Mouse (Mus musculus): ENCODE measurements at regions not wholly inside any gene's neighbourhood (a gene's known extent, or its start where the extent isn't known, plus 50 kb on each side); places are given as distances from the start of the nearest gene placed in this dataset.

GRCm38 (mm10) chr13:69343806-69344205, 189.7 kb upstream of the Nsun2 start:
- Histone ChIP-seq H3K4me1 (ENCODE audit: control insufficient read depth, insufficient read depth, low read length) (no peaks in the 10 kb centered on the region), H3K9me3 (ENCODE audit: control insufficient read depth, low read length) (no peaks in the 10 kb centered on the region), H3K27me3 (ENCODE audit: control insufficient read depth, insufficient read depth, low read length) (no peaks in the 10 kb centered on the region), H3K9ac (replicated peaks; ENCODE audit: low read length) (no peak overlapping the region), H3K4me3 (replicated peaks; ENCODE audit: low read depth, low read length) (no peak overlapping the region), H3K27ac (replicated peaks; ENCODE audit: low read depth, low read length) (no peak overlapping the region), H3K36me3 (ENCODE audit: control insufficient read depth, insufficient read depth, low read length) (no peaks in the 10 kb centered on the region), H3K4me2 (ENCODE audit: low read length) (no peak overlapping the region)
- ATAC-seq (ENCODE audit: low FRiP score, low TSS enrichment) (no peak), DNase-seq (no peak)

GRCm38 (mm10) chr13:69357435-69357834, 176.1 kb upstream of the Nsun2 start:
- ATAC-seq (ENCODE audit: low FRiP score, low TSS enrichment), result no peak
- H3K4me2 ChIP-seq (ENCODE audit: low read length), result no peak overlapping the region
- no peaks in the 10 kb centered on the region for H3K4me1 ChIP-seq (ENCODE audit: control insufficient read depth, insufficient read depth, low read length)
- H3K27me3 ChIP-seq (ENCODE audit: control insufficient read depth, insufficient read depth, low read length), result no peaks in the 10 kb centered on the region
- H3K9me3 ChIP-seq (ENCODE audit: control insufficient read depth, low read length), result no peaks in the 10 kb centered on the region
- no peaks in the 10 kb centered on the region for H3K36me3 ChIP-seq (ENCODE audit: control insufficient read depth, insufficient read depth, low read length)
- no peak overlapping the region for H3K27ac ChIP-seq (replicated peaks; ENCODE audit: low read depth, low read length)
- DNase-seq, result no peak
- no peak overlapping the region for H3K9ac ChIP-seq (replicated peaks; ENCODE audit: low read length)
- H3K4me3 ChIP-seq (replicated peaks; ENCODE audit: low read depth, low read length), result no peak overlapping the region
- 90% methylated on average over 6 of the region's 6 CpGs for WGBS

- ATAC-seq (ENCODE audit: low FRiP score, low TSS enrichment) (no peak), DNase-seq (no peak)
- no peak overlapping the region for H3K4me3 ChIP-seq (replicated peaks; ENCODE audit: low read depth, low read length)
- no peaks in the 10 kb centered on the region for H3K36me3 ChIP-seq (ENCODE audit: control insufficient read depth, insufficient read depth, low read length)
- no peak overlapping the region for H3K9ac ChIP-seq (replicated peaks; ENCODE audit: low read length)
- H3K27me3 ChIP-seq (ENCODE audit: control insufficient read depth, insufficient read depth, low read length), result no peaks in the 10 kb centered on the region
- 60% methylated on average over 1 of the region's 1 CpGs for WGBS
- 0 out of 2 replicates have a peak, but pooled peaks cover 3% of the 10 kb centered on the region for H3K9me3 ChIP-seq (ENCODE audit: control insufficient read depth, low read length)
- no peak overlapping the region for H3K4me2 ChIP-seq (ENCODE audit: low read length)
- no peak overlapping the region for H3K27ac ChIP-seq (replicated peaks; ENCODE audit: low read depth, low read length)
- no peaks in the 10 kb centered on the region for H3K4me1 ChIP-seq (ENCODE audit: control insufficient read depth, insufficient read depth, low read length)
Observed at GRCm38 (mm10) chr13:69365880-69366490, 167.6 kb upstream of the Nsun2 start.

DNA sequence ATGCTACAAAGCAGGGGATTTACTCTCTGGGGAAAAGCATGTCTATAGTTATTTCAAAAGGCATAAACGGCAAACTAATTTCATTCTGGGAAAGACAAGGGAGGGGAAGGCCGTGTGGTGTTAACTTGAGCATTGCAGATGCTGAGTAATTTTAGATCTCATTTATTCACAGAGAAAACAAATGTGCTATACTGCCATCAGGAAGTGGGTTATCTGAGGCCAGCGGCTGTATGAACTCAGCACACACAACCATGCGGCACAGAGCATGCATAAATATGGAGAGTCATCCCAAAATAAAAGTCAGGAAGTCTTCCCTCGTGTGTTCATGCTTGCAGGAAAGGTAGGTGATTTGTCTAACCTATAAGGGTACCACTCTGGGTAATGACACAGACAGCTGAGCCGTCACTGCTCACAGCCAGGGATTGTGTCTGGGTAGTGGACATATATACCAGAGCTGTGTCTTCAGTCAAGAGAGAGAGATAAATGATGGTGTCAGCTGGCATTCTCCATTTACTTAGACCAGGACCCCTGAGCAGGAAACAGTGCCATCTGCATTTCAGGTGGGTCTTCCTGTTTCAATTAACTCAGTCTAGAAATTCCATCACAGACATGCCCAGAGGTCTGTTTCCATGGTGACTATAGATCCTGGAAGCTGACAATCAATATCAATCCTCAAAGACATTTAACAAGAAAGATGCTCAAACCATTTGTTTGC, 160.3 kb upstream of the Nsun2 start:
- peak; percentile 28 for DNase-seq
- Histone ChIP-seq H3K27me3 (ENCODE audit: control insufficient read depth, insufficient read depth, low read length) (no peaks in the 10 kb centered on the region), H3K4me3 (replicated peaks; ENCODE audit: low read depth, low read length) (no peak overlapping the region), H3K4me2 (ENCODE audit: low read length) (no peak overlapping the region), H3K4me1 (ENCODE audit: control insufficient read depth, insufficient read depth, low read length) (no peaks in the 10 kb centered on the region), H3K9me3 (ENCODE audit: control insufficient read depth, low read length) (no peaks in the 10 kb centered on the region), H3K9ac (replicated peaks; ENCODE audit: low read length) (no peak overlapping the region), H3K27ac (replicated peaks; ENCODE audit: low read depth, low read length) (0 out of 2 replicates have a peak overlapping the region, but pooled peaks have one; percentile 32), H3K36me3 (ENCODE audit: control insufficient read depth, insufficient read depth, low read length) (no peaks in the 10 kb centered on the region)
- no peak for ATAC-seq (ENCODE audit: low FRiP score, low TSS enrichment)
- WGBS, result 79% methylated on average over 6 of the region's 6 CpGs

DNA sequence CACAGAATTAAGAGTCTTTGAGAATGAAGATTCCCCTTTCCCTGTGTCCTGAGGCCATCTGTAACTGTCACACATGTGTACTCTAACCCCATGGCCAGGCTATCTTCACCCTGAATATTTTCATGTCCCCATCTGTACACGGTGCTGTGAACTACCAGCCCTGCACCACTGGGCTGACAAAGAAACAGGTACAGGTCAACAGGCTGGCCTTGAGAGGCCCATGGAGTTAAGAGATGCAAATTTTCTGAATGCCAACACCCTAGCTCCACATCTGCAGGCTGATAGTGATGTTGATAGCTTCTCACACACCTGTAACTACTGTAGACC, 159.8 kb upstream of the Nsun2 start:
- ATAC-seq (ENCODE audit: low FRiP score, low TSS enrichment) (no peak), DNase-seq (no peak)
- Histone ChIP-seq H3K4me1 (ENCODE audit: control insufficient read depth, insufficient read depth, low read length) (no peaks in the 10 kb centered on the region), H3K36me3 (ENCODE audit: control insufficient read depth, insufficient read depth, low read length) (no peaks in the 10 kb centered on the region), H3K4me2 (ENCODE audit: low read length) (no peak overlapping the region), H3K9ac (replicated peaks; ENCODE audit: low read length) (no peak overlapping the region), H3K27me3 (ENCODE audit: control insufficient read depth, insufficient read depth, low read length) (no peaks in the 10 kb centered on the region), H3K4me3 (replicated peaks; ENCODE audit: low read depth, low read length) (no peak overlapping the region), H3K9me3 (ENCODE audit: control insufficient read depth, low read length) (no peaks in the 10 kb centered on the region), H3K27ac (replicated peaks; ENCODE audit: low read depth, low read length) (no peak overlapping the region)
- WGBS, result 50% methylated on average over 1 of the region's 1 CpGs

- DNase-seq (no peak), ATAC-seq (ENCODE audit: low FRiP score, low TSS enrichment) (no peak)
- H3K4me1 ChIP-seq (ENCODE audit: control insufficient read depth, insufficient read depth, low read length), result no peaks in the 10 kb centered on the region
- 78% methylated on average over 4 of the region's 4 CpGs for WGBS
- H3K4me2 ChIP-seq (ENCODE audit: low read length), result no peak overlapping the region
- no peak overlapping the region for H3K4me3 ChIP-seq (replicated peaks; ENCODE audit: low read depth, low read length)
- no peak overlapping the region for H3K9ac ChIP-seq (replicated peaks; ENCODE audit: low read length)
- no peaks in the 10 kb centered on the region for H3K36me3 ChIP-seq (ENCODE audit: control insufficient read depth, insufficient read depth, low read length)
- no peaks in the 10 kb centered on the region for H3K9me3 ChIP-seq (ENCODE audit: control insufficient read depth, low read length)
- H3K27ac ChIP-seq (replicated peaks; ENCODE audit: low read depth, low read length), result no peak overlapping the region
- no peaks in the 10 kb centered on the region for H3K27me3 ChIP-seq (ENCODE audit: control insufficient read depth, insufficient read depth, low read length)
Observed at GRCm38 (mm10) chr13:69380403-69380802, 153.1 kb upstream of the Nsun2 start.

- Histone ChIP-seq H3K36me3 (ENCODE audit: control insufficient read depth, insufficient read depth, low read length) (no peaks in the 10 kb centered on the region), H3K4me1 (ENCODE audit: control insufficient read depth, insufficient read depth, low read length) (no peaks in the 10 kb centered on the region), H3K4me3 (replicated peaks; ENCODE audit: low read depth, low read length) (no peak overlapping the region), H3K9ac (replicated peaks; ENCODE audit: low read length) (no peak overlapping the region), H3K4me2 (ENCODE audit: low read length) (no peak overlapping the region), H3K27ac (replicated peaks; ENCODE audit: low read depth, low read length) (no peak overlapping the region), H3K9me3 (ENCODE audit: control insufficient read depth, low read length) (no peaks in the 10 kb centered on the region), H3K27me3 (ENCODE audit: control insufficient read depth, insufficient read depth, low read length) (no peaks in the 10 kb centered on the region)
- DNase-seq (peak; percentile 13), ATAC-seq (ENCODE audit: low FRiP score, low TSS enrichment) (no peak)
Observed at GRCm38 (mm10) chr13:69384767-69385166, 148.8 kb upstream of the Nsun2 start.

DNA sequence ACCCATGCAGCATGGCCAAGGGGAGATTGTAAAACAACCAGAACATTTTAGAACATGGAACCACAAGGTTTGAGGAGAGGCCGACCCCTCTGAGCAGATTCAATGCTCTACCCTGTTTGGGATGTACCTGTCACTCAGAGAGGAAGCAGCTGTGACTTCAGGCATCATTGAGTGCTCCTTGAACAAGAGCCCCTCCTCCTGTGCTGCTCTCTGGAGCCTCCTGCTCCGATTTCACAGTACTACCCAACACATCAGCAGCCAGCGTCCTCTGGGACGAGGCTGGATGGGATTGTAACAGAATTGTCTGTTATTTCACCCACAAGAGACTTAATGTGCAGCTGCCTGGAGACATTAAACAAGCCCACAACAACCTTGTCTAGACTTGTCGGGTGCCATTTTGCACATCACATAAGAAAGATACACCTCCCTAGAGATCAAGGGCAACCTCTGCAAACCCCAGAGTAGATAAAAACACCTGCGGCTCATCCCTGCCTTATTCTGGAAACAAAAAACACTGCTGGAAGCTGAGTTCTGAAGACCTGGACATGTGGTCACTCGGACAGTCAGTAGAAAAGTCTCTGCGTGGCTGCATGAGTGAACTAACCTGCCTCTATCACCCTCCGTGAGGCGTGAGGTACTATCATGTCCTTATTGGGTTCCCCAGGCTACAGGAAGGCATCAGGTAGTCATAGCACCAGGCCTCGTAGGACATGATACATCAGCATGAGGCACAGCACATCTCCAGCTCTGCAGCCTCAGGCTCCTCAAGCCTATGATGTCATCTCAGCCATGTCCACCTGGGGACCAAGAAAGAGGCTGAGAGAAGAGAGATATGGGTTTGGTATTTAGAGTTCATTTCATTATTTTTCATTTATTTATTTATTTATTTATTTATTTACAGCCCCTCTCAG, 140.4 kb upstream of the Nsun2 start:
- H3K4me2 ChIP-seq (ENCODE audit: low read length), result no peak overlapping the region
- no peak overlapping the region for H3K4me3 ChIP-seq (replicated peaks; ENCODE audit: low read depth, low read length)
- no peaks in the 10 kb centered on the region for H3K27me3 ChIP-seq (ENCODE audit: control insufficient read depth, insufficient read depth, low read length)
- ATAC-seq (ENCODE audit: low FRiP score, low TSS enrichment) (no peak), DNase-seq (no peak)
- H3K27ac ChIP-seq (replicated peaks; ENCODE audit: low read depth, low read length), result no peak overlapping the region
- no peak overlapping the region for H3K9ac ChIP-seq (replicated peaks; ENCODE audit: low read length)
- H3K4me1 ChIP-seq (ENCODE audit: control insufficient read depth, insufficient read depth, low read length), result no peaks in the 10 kb centered on the region
- WGBS, result 82% methylated on average over 11 of the region's 11 CpGs
- no peaks in the 10 kb centered on the region for H3K36me3 ChIP-seq (ENCODE audit: control insufficient read depth, insufficient read depth, low read length)
- H3K9me3 ChIP-seq (ENCODE audit: control insufficient read depth, low read length), result no peaks in the 10 kb centered on the region

All from midbrain, embryonic 14.5 days (tissue).